Mouse (Mus musculus): ENCODE results near the gene Babam2. TPM values are rescaled to one million over a fixed set of nuclear protein-coding genes. Genes with fewer than 3 reads are reported as not detected.
A peak's percentile ranks its signal among the peaks of the same experiment; 100 is the strongest.

Gene Babam2
- polyA plus RNA-seq, 1 experiment from 2014 or later, result 122 TPM

DNA sequence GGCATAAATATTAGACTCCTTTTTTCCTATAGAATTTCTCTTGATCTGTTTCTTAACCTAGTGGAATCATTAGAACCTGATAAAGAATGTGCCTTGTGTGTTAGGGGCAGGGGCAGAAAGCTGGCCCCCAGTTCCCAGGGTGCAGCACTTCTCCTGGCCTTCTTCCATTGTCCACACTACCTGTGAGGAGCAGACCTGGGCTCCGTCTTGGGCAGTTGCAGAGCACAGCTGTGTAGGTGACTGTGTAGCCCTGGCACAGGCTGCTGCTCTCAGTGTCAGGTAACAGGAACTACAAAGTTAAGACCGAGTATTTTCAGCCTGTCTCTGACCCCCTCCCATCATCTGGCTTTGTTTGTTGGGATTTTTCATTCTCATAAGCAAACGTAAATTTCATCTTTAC is 302.6 kb downstream of the Babam2 start:
- in situ Hi-C loops (cut with MboI; ENCODE audit: low pct_unique_long_range_greater_than_20kb), result no loop called here
- DNase-seq (ENCODE audit: low read depth, low spot score) (no peak), ATAC-seq (no peak)
- no peaks in the 10 kb centered on the region for H3K27me3 ChIP-seq
- no peak for TF ChIP-seq CTCF (IDR thresholded peaks at IDR 0.05)
- CTCF ChIA-PET, result no interaction called here
- POLR2A ChIA-PET, result interaction anchor here (1.6 kb wide), 1 partner anchor 17 kb away, joined by 3 read pairs; no protein-coding TSS in a partner anchor

DNA sequence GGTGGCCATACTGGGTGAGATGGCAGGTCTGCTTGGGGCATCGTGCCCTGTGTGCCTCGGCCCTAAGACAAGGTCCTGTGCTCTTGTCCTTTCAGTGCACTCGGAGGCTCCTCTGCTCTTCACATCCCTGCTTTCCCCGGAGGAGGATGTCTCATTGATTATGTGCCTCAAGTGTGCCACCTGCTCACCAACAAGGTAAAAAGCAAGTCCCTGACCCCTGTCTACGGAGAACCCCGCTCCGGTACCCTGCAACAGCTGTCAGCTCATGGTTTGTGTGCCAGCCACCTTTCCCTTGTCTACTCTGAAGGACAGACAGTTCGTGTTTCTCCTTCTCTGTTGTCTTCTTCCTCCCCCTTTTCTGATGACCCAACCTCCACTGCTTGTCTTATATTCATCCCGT is 303.8 kb downstream of the Babam2 start:
- CTCF ChIA-PET, result interaction anchor here (0.8 kb wide), 1 partner anchor 17 kb away, joined by 3 read pairs; no protein-coding TSS in a partner anchor
- in situ Hi-C loops (cut with MboI; ENCODE audit: low pct_unique_long_range_greater_than_20kb), result no loop called here
- H3K27me3 ChIP-seq, result no peaks in the 10 kb centered on the region
- DNase-seq (ENCODE audit: low read depth, low spot score), result no peak
- POLR2A ChIA-PET, result interaction anchor here (0.6 kb wide), 1 partner anchor 255 kb away, joined by 4 read pairs; no protein-coding TSS in a partner anchor
- no peak for ATAC-seq
- no peak for TF ChIP-seq CTCF (IDR thresholded peaks at IDR 0.05)

DNA sequence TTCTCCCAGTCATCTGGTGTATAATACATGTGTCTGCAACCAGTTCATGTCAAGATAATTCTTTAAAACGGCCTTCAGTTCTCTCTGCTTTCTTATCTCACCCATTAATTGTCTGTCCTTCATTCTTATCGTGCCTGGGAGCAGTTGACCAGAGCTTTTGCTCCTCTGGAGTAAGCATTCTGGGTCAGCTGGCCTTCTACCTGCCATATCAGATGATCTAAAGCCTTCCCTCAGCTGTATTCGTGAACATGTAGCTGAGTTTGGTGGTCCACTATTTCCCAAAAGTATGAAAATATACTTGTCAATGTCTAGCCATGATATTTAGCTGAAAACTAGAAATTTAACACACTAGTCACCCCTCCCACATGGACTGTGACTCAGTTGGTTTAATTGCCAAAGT is 304.3 kb downstream of the Babam2 start:
- H3K27me3 ChIP-seq, result no peaks in the 10 kb centered on the region
- ATAC-seq, result no peak
- no peak for DNase-seq (ENCODE audit: low read depth, low spot score)
- POLR2A ChIA-PET, result no interaction called here
- CTCF ChIA-PET, result interaction anchor here (0.8 kb wide), 1 partner anchor 17 kb away, joined by 3 read pairs; no protein-coding TSS in a partner anchor
- in situ Hi-C loops (cut with MboI; ENCODE audit: low pct_unique_long_range_greater_than_20kb), result no loop called here
- no peak for TF ChIP-seq CTCF (IDR thresholded peaks at IDR 0.05)

DNA sequence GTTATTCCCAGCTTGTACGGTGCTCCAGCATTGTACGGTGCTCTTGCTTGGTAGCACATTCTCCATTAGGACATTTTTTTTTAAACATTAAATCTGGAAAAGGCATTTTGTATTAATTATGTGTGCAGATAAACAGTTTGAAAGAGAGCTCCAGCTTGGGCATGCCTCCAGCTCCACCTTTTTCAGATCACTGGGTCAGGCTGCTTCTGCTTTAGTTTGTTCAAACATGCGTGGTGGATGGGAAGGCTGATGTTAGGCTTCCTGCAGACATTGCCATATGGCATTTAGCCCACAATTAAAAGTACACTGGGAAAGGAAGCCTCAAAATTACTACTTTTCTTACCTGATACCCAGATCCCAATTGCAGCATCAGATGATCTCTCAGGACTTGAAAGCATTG is 310.9 kb downstream of the Babam2 start:
- POLR2A ChIA-PET, result interaction anchor here (0.6 kb wide), 1 partner anchor 28 kb away, joined by 3 read pairs; no protein-coding TSS in a partner anchor
- DNase-seq (ENCODE audit: low read depth, low spot score) (no peak), ATAC-seq (no peak)
- no peaks in the 10 kb centered on the region for H3K27me3 ChIP-seq
- CTCF ChIA-PET, result interaction anchor here (1.1 kb wide), 1 partner anchor 10 kb away, joined by 3 read pairs; no protein-coding TSS in a partner anchor
- no peak for TF ChIP-seq CTCF (IDR thresholded peaks at IDR 0.05)
- in situ Hi-C loops (cut with MboI; ENCODE audit: low pct_unique_long_range_greater_than_20kb), result no loop called here

DNA sequence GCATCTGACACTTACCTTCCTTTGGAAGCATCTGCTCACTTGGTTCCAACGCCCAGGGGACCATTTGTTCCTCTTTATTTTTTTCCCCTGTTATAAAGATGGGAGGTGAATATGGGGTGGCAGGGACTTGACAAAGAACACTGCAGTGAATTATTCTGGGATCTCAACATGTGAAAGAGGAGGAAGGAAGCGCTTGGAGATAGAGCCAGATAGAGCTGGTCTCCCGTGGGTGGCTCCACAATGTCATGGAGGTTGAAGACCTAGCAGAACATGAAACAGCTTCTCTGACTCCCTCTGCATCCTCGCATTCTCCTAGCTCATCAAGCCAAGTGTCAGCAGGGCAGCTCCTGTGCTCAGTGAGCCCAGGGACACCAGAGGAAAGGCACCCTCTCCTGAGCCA is 312.6 kb downstream of the Babam2 start:
- CTCF ChIA-PET, result interaction anchor here (1.6 kb wide), 1 partner anchor 29 kb away, joined by 5 read pairs; no protein-coding TSS in a partner anchor
- no peak for TF ChIP-seq CTCF (IDR thresholded peaks at IDR 0.05)
- POLR2A ChIA-PET, result no interaction called here
- ATAC-seq (no peak), DNase-seq (ENCODE audit: low read depth, low spot score) (no peak)
- in situ Hi-C loops (cut with MboI; ENCODE audit: low pct_unique_long_range_greater_than_20kb), result no loop called here
- H3K27me3 ChIP-seq, result no peaks in the 10 kb centered on the region

DNA sequence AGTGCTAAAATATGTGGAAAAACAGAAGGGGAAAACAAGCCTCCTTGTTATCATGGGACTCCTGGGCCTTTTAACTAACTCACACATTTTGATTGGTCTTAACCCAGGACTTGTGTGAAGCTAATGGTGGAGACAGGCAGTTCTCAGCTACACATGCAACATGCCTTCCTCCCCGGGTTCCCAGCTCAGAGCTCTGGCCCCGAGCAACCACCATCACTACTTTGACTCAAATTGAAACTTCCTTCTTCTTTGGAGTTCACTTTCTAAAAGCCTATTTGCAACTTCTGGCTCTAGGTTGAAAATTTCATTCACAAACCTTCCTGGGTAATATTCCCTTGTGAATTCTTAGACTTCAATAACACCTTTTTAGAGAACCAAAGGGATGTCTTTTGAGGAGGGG is 315.6 kb downstream of the Babam2 start:
- POLR2A ChIA-PET, result interaction anchor here (0.9 kb wide), 1 partner anchor 125 kb away, joined by 3 read pairs; no protein-coding TSS in a partner anchor
- H3K27me3 ChIP-seq, result no peaks in the 10 kb centered on the region
- no peak for ATAC-seq
- TF ChIP-seq CTCF (IDR thresholded peaks at IDR 0.05), result no peak
- DNase-seq (ENCODE audit: low read depth, low spot score), result no peak
- CTCF ChIA-PET, result no interaction called here
- in situ Hi-C loops (cut with MboI; ENCODE audit: low pct_unique_long_range_greater_than_20kb), result no loop called here

DNA sequence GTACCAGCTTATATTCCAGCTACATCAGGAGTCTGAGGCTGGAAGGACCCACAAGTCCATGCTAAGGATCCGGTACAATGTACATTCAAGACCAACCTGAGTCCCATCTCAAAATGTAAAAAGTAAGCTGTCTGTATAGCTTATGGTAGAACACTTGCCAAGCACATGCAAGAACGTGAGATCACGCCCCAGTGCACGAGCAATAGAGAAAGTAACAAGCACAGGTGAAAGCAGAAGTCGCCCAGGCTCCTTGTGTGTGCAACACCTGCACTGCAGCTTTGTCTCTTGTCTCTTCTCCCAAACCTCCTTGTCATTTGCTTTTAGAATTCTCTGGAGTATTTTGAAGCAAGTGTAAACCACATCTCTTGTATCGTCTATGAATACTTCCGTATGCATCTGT is 317.3 kb downstream of the Babam2 start:
- DNase-seq (ENCODE audit: low read depth, low spot score) (no peak), ATAC-seq (no peak)
- ChIA-PET CTCF (interaction anchor here (1.8 to 2.1 kb wide), 2 partner anchors 10 to 11 kb away, joined by 4 to 6 read pairs; no protein-coding TSS in a partner anchor), POLR2A (no interaction called here)
- no peaks in the 10 kb centered on the region for H3K27me3 ChIP-seq
- TF ChIP-seq CTCF (IDR thresholded peaks at IDR 0.05), result no peak
- in situ Hi-C loops (cut with MboI; ENCODE audit: low pct_unique_long_range_greater_than_20kb), result no loop called here

DNA sequence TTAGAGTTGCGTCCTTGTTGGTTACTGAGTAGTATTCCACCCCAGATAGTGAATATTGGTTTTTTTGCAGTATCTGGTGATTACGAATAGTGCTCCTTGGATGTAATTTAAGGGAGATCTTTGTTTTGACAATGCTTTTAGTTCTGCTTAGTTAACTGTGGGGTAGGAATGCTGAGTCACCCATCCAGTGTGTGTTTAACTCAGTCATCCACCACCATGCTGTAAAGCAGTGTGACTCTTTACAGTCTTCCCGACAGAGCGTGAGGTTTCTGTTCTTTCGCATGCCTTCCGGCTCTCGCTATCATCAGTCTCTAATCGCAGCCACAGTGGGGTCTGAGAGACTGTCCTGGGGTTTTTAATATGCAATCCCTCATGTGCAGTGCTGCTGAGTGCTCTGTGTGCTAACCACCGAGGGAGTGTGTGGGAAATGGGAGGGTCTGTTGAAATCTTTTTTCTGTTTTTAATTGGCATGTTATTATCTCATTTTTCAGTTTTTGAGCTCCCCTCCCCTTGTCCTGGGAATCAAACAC is 318.5 kb downstream of the Babam2 start:
- no peaks in the 10 kb centered on the region for H3K27me3 ChIP-seq
- DNase-seq (ENCODE audit: low read depth, low spot score) (no peak), ATAC-seq (peak; percentile 74)
- no peak for TF ChIP-seq CTCF (IDR thresholded peaks at IDR 0.05)
- in situ Hi-C loops (cut with MboI; ENCODE audit: low pct_unique_long_range_greater_than_20kb), result no loop called here
- CTCF ChIA-PET, result interaction anchor here (1.3 to 2.1 kb wide), 4 partner anchors 9 to 24 kb away, joined by 3 to 6 read pairs (median 4); no protein-coding TSS in a partner anchor
- POLR2A ChIA-PET, result interaction anchor here (0.9 kb wide), 1 partner anchor 43 kb away, joined by 3 read pairs; no protein-coding TSS in a partner anchor

DNA sequence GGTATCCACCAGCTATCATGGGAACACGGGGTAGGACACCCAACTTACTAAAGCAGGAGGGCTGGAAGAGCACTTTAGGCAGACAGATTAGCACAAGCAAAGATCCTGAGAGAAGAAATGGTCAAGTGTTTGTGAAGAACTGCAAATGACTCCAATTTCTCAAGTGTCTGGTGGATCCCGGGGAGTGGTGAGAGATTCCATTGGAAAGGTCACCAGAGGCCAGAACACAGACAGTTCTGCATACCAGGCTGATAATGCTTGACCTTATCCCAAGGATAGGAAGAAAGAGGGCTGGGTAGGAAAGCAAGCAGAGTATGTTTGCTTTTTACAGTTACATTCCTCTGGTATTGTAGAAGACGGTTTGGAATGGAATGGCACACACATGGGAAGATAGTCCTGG is 320.2 kb downstream of the Babam2 start:
- no peak for ATAC-seq
- DNase-seq (ENCODE audit: low read depth, low spot score), result no peak
- CTCF ChIA-PET, result no interaction called here
- no peak for TF ChIP-seq CTCF (IDR thresholded peaks at IDR 0.05)
- in situ Hi-C loops (cut with MboI; ENCODE audit: low pct_unique_long_range_greater_than_20kb), result no loop called here
- no peaks in the 10 kb centered on the region for H3K27me3 ChIP-seq
- POLR2A ChIA-PET, result no interaction called here

DNA sequence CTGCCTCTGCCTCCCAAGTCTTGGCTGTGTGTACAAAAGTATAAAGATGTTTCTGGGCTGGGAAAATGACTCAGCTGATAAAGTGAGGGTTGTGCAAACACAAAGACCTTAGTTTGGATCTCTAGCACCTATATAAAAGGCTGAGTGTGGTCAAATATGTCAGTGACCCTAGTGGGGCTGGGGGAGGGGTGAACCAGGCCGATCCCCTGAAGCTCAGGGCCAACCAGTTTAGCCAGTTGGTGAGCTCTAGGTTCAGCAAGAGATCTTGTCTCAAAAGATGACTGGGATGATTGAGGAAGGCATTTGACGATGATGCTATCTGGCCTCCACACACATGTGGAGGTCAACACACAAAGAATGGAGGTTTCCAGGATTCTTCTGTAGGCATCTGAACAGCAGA is 320.8 kb downstream of the Babam2 start:
- H3K27me3 ChIP-seq, result no peaks in the 10 kb centered on the region
- no peak for TF ChIP-seq CTCF (IDR thresholded peaks at IDR 0.05)
- POLR2A ChIA-PET, result no interaction called here
- DNase-seq (ENCODE audit: low read depth, low spot score) (no peak), ATAC-seq (no peak)
- CTCF ChIA-PET, result no interaction called here
- in situ Hi-C loops (cut with MboI; ENCODE audit: low pct_unique_long_range_greater_than_20kb), result no loop called here

DNA sequence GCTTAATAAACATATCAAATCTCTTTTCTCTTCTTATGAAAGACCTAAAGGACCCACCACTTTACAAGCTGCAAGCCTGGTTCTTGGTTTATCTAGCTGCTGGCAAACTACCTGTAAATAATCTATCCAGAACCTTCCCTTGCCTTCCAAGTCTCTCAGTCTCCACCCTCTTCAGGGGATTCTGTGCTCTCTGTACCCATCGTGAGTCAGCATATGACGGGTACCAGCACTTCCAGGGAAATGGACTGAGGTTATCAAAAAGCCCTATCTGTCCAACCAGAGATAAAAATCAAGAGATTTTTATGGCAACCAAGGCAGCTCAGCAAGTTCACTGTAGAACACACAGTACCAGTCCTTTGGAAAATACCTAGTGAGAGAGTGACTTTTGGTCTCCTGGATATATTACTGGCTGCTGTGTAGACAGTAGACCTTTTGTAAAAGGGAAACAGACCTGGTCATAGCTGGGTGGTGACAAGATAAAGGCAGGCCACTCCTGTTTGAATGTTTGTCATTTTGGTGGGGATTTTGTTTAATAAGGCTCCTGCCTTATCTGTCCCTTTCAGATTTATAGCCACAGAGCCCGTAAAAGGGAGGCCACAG is 332.4 kb downstream of the Babam2 start:
- in situ Hi-C loops (cut with MboI; ENCODE audit: low pct_unique_long_range_greater_than_20kb), result no loop called here
- DNase-seq (ENCODE audit: low read depth, low spot score), result no peak
- no peak for TF ChIP-seq CTCF (IDR thresholded peaks at IDR 0.05)
- ChIA-PET CTCF (interaction anchor here (1.7 kb wide), 1 partner anchor 10 kb away, joined by 7 read pairs; no protein-coding TSS in a partner anchor), POLR2A (no interaction called here)
- no peaks in the 10 kb centered on the region for H3K27me3 ChIP-seq
- ATAC-seq, result no peak
